Mouse (Mus musculus) testis, postnatal 14 days (tissue): ENCODE measurements around the gene Gm5767.
"Not testable (repeated sequence)": the region's sequence is repeated elsewhere in the genome, so short reads cannot be mapped to it uniquely, and the experiment has no call there.

Source experiments
- DNase-seq: peaks from one replicate; pipeline ENCODE4 v3.0.0; 2021; ENCODE audit warnings: low spot score

Gm5767 gene

GRCm38 (mm10) chr16:8714851-8715250 is 34.3 kb downstream of the Gm5767 start:
- DNase-seq = no peak

- DNase-seq = peak; percentile 29
These were observed 35.0 kb downstream of the Gm5767 start for GRCm38 (mm10) chr16:8715513-8716080.

GRCm38 (mm10) chr16:8716300-8716699 is 35.7 kb downstream of the Gm5767 start:
- no peak for DNase-seq

GRCm38 (mm10) chr16:8717744-8718143 is 37.2 kb downstream of the Gm5767 start:
- no peak for DNase-seq

- DNase-seq = no peak
These were observed 39.9 kb downstream of the Gm5767 start for GRCm38 (mm10) chr16:8720447-8720846.

- no peak for DNase-seq
These were observed 43.5 kb downstream of the Gm5767 start for GRCm38 (mm10) chr16:8724031-8724430.

- DNase-seq = no peak
These were observed 45.2 kb downstream of the Gm5767 start for GRCm38 (mm10) chr16:8725807-8726206.

- no peak for DNase-seq
These were observed 47.7 kb downstream of the Gm5767 start for GRCm38 (mm10) chr16:8728111-8728748.

- DNase-seq = no peak
These were observed 51.1 kb downstream of the Gm5767 start for GRCm38 (mm10) chr16:8731630-8732029.

GRCm38 (mm10) chr16:8732450-8732849 is 51.9 kb downstream of the Gm5767 start:
- not testable (repeated sequence) for DNase-seq
